Mouse (Mus musculus): ENCODE measurements at regions not wholly inside any gene's neighbourhood (a gene's known extent, or its start where the extent isn't known, plus 50 kb on each side); places are given as distances from the start of the nearest gene placed in this dataset.

- no peak for DNase-seq (ENCODE audit: low read depth, low spot score)
Observed at GRCm38 (mm10) chr13:107880551-107880950, 163.7 kb upstream of the Smim15 start.

GRCm38 (mm10) chr13:107879535-107879934 is 164.7 kb upstream of the Smim15 start:
- no peak for DNase-seq (ENCODE audit: low read depth, low spot score)

- no peak for DNase-seq (ENCODE audit: low read depth, low spot score)
Observed at GRCm38 (mm10) chr13:107878980-107879379, 165.3 kb upstream of the Smim15 start.

GRCm38 (mm10) chr13:107873244-107873667 is 171.0 kb upstream of the Smim15 start:
- peak; percentile 7 for DNase-seq (ENCODE audit: low read depth, low spot score)

GRCm38 (mm10) chr13:107872574-107872973 is 171.7 kb upstream of the Smim15 start:
- no peak for DNase-seq (ENCODE audit: low read depth, low spot score)

GRCm38 (mm10) chr13:107872137-107872536 is 172.1 kb upstream of the Smim15 start:
- no peak for DNase-seq (ENCODE audit: low read depth, low spot score)

GRCm38 (mm10) chr13:107868906-107869305 is 175.3 kb upstream of the Smim15 start:
- DNase-seq (ENCODE audit: low read depth, low spot score): no peak

- DNase-seq (ENCODE audit: low read depth, low spot score): no peak
Observed at GRCm38 (mm10) chr13:107866825-107867224, 177.4 kb upstream of the Smim15 start.

- no peak for DNase-seq (ENCODE audit: low read depth, low spot score)
Observed at GRCm38 (mm10) chr13:107862793-107863654, 181.2 kb upstream of the Smim15 start.

GRCm38 (mm10) chr13:107861384-107862134 is 182.7 kb upstream of the Smim15 start:
- DNase-seq (ENCODE audit: low read depth, low spot score): no peak

GRCm38 (mm10) chr13:107857043-107857755 is 187.0 kb upstream of the Smim15 start:
- DNase-seq (ENCODE audit: low read depth, low spot score): peak; percentile 85

- peak; percentile 23 for DNase-seq (ENCODE audit: low read depth, low spot score)
Observed at GRCm38 (mm10) chr13:107850907-107851560, 193.2 kb upstream of the Smim15 start.

GRCm38 (mm10) chr13:107848871-107849270 is 195.4 kb upstream of the Smim15 start:
- DNase-seq (ENCODE audit: low read depth, low spot score): no peak

GRCm38 (mm10) chr13:107847179-107848012 is 196.8 kb upstream of the Smim15 start:
- DNase-seq (ENCODE audit: low read depth, low spot score): no peak

- DNase-seq (ENCODE audit: low read depth, low spot score): no peak
Observed at GRCm38 (mm10) chr13:107846621-107847178, 197.5 kb upstream of the Smim15 start.

GRCm38 (mm10) chr13:107845838-107846237 is 198.4 kb upstream of the Smim15 start:
- DNase-seq (ENCODE audit: low read depth, low spot score): no peak

- no peak for DNase-seq (ENCODE audit: low read depth, low spot score)
Observed at GRCm38 (mm10) chr13:107844085-107844484, 200.2 kb upstream of the Smim15 start.

- peak; percentile 54 for DNase-seq (ENCODE audit: low read depth, low spot score)
Observed at GRCm38 (mm10) chr13:107838126-107838715, 206.0 kb upstream of the Smim15 start.

- no peak for DNase-seq (ENCODE audit: low read depth, low spot score)
Observed at GRCm38 (mm10) chr13:107837206-107837952, 206.9 kb upstream of the Smim15 start.
